Mouse (Mus musculus): Measurements from ENCODE around the gene Esrra. TPM values are rescaled to one million over a fixed set of nuclear protein-coding genes. Genes with fewer than 3 reads are reported as not detected.

Gene Esrra
- polyA plus RNA-seq (2015; fragmentation: Nextera tagmentation; extraction: Ambion mirVana), result 14.4 and 16.9 TPM in 2 replicates

GRCm38 (mm10) chr19:6921647-6922567 lies at the start of gene Esrra:
Gene Esrra (minus strand): TSS chr19:6921813.

GRCm38 (mm10) chr19:6942249-6942691 lies 20.7 kb upstream of the Esrra start, which contains the start of gene Gpr137:
Gene Gpr137 (minus strand): TSS chr19:6942480.

GRCm38 (mm10) chr19:6941372-6942248 lies 20.0 kb upstream of the Esrra start, which contains the start of gene Bad:
Gene Bad (plus strand): TSS chr19:6941861.

GRCm38 (mm10) chr19:6934195-6934977 lies 12.8 kb upstream of the Esrra start, which contains the start of gene Kcnk4:
Gene Kcnk4 (minus strand): TSS chr19:6934515.

GRCm38 (mm10) chr19:6925307-6925573 lies 3.6 kb upstream of the Esrra start, which contains the start of gene Catsperz:
Gene Catsperz (minus strand): TSS chr19:6925380.

GRCm38 (mm10) chr19:6909507-6910289 lies 11.9 kb downstream of the Esrra start, which contains the start of the genes Trmt112 and Prdx5:
Gene Trmt112 (plus strand): TSS chr19:6909698.
Gene Prdx5 (minus strand): TSS chr19:6910106.

Small RNA genes lying within 50 kb of the gene (microRNA-seq; reads per million reads assigned to microRNA genes)
- gene Mir6990, result 2.2 reads per million

Other genes with a start within 250 kb of the Esrra start
- 40.3 and 43.7 TPM in 2 replicates for gene Rps6ka4, start 81.2 kb downstream of the Esrra start, polyA plus RNA-seq (2015; fragmentation: Nextera tagmentation; extraction: Ambion mirVana)
- gene Ccdc88b, start 63.6 kb downstream of the Esrra start, polyA plus RNA-seq (2015; fragmentation: Nextera tagmentation; extraction: Ambion mirVana), result 0.83 and 1.3 TPM in 2 replicates
- 77.8 and 79.0 TPM in 2 replicates for gene Trmt112, start 12.1 kb downstream of the Esrra start, polyA plus RNA-seq (2015; fragmentation: Nextera tagmentation; extraction: Ambion mirVana)
- gene Prdx5, start 11.7 kb downstream of the Esrra start, polyA plus RNA-seq (2015; fragmentation: Nextera tagmentation; extraction: Ambion mirVana), result 550 and 643 TPM in 2 replicates
- gene Catsperz, start 3.6 kb upstream of the Esrra start, polyA plus RNA-seq (2015; fragmentation: Nextera tagmentation; extraction: Ambion mirVana), result 2.5 and 3.3 TPM in 2 replicates
- gene Kcnk4, start 12.7 kb upstream of the Esrra start, polyA plus RNA-seq (2015; fragmentation: Nextera tagmentation; extraction: Ambion mirVana), result 0.44 and 0.81 TPM in 2 replicates
- gene Bad, start 20.0 kb upstream of the Esrra start, polyA plus RNA-seq (2015; fragmentation: Nextera tagmentation; extraction: Ambion mirVana), result 67.7 and 73.8 TPM in 2 replicates
- gene Gpr137, start 20.7 kb upstream of the Esrra start, polyA plus RNA-seq (2015; fragmentation: Nextera tagmentation; extraction: Ambion mirVana), result 23.7 and 24.3 TPM in 2 replicates
- 81.0 and 92.9 TPM in 2 replicates for gene Ppp1r14b, start 53.2 kb upstream of the Esrra start, polyA plus RNA-seq (2015; fragmentation: Nextera tagmentation; extraction: Ambion mirVana)
- gene Plcb3, start 54.7 kb upstream of the Esrra start, polyA plus RNA-seq (2015; fragmentation: Nextera tagmentation; extraction: Ambion mirVana), result 31.8 TPM in 2 replicates
- gene Fkbp2, start 58.7 kb upstream of the Esrra start, polyA plus RNA-seq (2015; fragmentation: Nextera tagmentation; extraction: Ambion mirVana), result 74.7 and 85.4 TPM in 2 replicates
- gene Vegfb, start 65.8 kb upstream of the Esrra start, polyA plus RNA-seq (2015; fragmentation: Nextera tagmentation; extraction: Ambion mirVana), result 34.4 and 38.7 TPM in 2 replicates
- gene Dnajc4, start 70.8 kb upstream of the Esrra start, polyA plus RNA-seq (2015; fragmentation: Nextera tagmentation; extraction: Ambion mirVana), result 26.6 and 32.5 TPM in 2 replicates
- 17.2 and 19.9 TPM in 2 replicates for gene Nudt22, start 74.3 kb upstream of the Esrra start, polyA plus RNA-seq (2015; fragmentation: Nextera tagmentation; extraction: Ambion mirVana)
- gene Trpt1, start 74.3 kb upstream of the Esrra start, polyA plus RNA-seq (2015; fragmentation: Nextera tagmentation; extraction: Ambion mirVana), result 10.9 and 11.3 TPM in 2 replicates
- gene Fermt3, start 97.7 kb upstream of the Esrra start, polyA plus RNA-seq (2015; fragmentation: Nextera tagmentation; extraction: Ambion mirVana), result 7.1 and 19.9 TPM in 2 replicates
- 79.0 and 85.8 TPM in 2 replicates for gene Stip1, start 118.2 kb upstream of the Esrra start, polyA plus RNA-seq (2015; fragmentation: Nextera tagmentation; extraction: Ambion mirVana)
- 5.4 and 6.9 TPM in 2 replicates for gene Macrod1, start 135.0 kb upstream of the Esrra start, polyA plus RNA-seq (2015; fragmentation: Nextera tagmentation; extraction: Ambion mirVana)
- gene Flrt1, start 183.9 kb upstream of the Esrra start, polyA plus RNA-seq (2015; fragmentation: Nextera tagmentation; extraction: Ambion mirVana), result 0.68 and 0.73 TPM in 2 replicates

Measured in urinary bladder, postnatal 0 days (tissue).